Mouse (Mus musculus) MEL (cell line): ENCODE results near the gene Miip. TPM values are rescaled to one million over a fixed set of nuclear protein-coding genes. Genes with fewer than 3 reads are reported as not detected.

ENCODE experiments used
- DNase-seq: peaks from one replicate; pipeline ENCODE4 v3.0.0; 2011; ENCODE audit warnings: low read depth, low spot score
- H3K27ac ChIP-seq: 2 replicates; pipeline ENCODE4 v1.5.1; 2012; ENCODE audit warnings: low read depth, mild to moderate bottlenecking, control low read depth, low read length, moderate library complexity; ENCODE audit not compliant: control insufficient read depth
- H3K27me3 ChIP-seq, 2 experiments: fragments of 150-350 bp in 1 of 2; sonication (generic) in 1 of 2; 2 replicates each; pipeline ENCODE4 v1.6.1; 2012; ENCODE audit warnings: low read length in 2 of 2, mild to moderate bottlenecking in 2 of 2, improper control_type of control experiment in 1 of 2, moderate library complexity in 1 of 2; ENCODE audit not compliant: insufficient read depth in 2 of 2, control insufficient read depth in 1 of 2
- H3K36me3 ChIP-seq, 2 experiments: 2 replicates each; pipeline ENCODE4 v1.6.1; 2012 to 2014; ENCODE audit warnings: low read length in 2 of 2, improper control_type of control experiment in 1 of 2, inconsistent platforms in 1 of 2, mild to moderate bottlenecking in 1 of 2; ENCODE audit not compliant: insufficient read depth in 2 of 2, control insufficient read depth in 1 of 2
- H3K4me1 ChIP-seq, 2 experiments: fragments of 150-350 bp in 1 of 2; sonication (generic) in 1 of 2; 2 replicates each; pipeline ENCODE4 v1.6.1; 2012; ENCODE audit warnings: low read length in 2 of 2, improper control_type of control experiment in 1 of 2, mild to moderate bottlenecking in 1 of 2; ENCODE audit not compliant: insufficient read depth in 2 of 2, control insufficient read depth in 1 of 2
- H3K4me3 ChIP-seq, 2 experiments: fragments of 150-350 bp in 1 of 2; sonication (generic) in 1 of 2; 2 replicates each; pipeline ENCODE4 v1.5.1; 2012; ENCODE audit warnings: low read depth in 2 of 2, low read length in 2 of 2, mild to moderate bottlenecking in 2 of 2, moderate library complexity in 2 of 2, control low read depth in 1 of 2, improper control_type of control experiment in 1 of 2; ENCODE audit not compliant: control insufficient read depth in 1 of 2, insufficient read depth in 1 of 2
- H3K79me2 ChIP-seq: 2 replicates; pipeline ENCODE4 v1.6.1; 2012; ENCODE audit warnings: mild to moderate bottlenecking, low read length, moderate library complexity; ENCODE audit not compliant: control insufficient read depth, poor library complexity, insufficient read depth
- H3K9ac ChIP-seq: 2 replicates; pipeline ENCODE4 v1.6.1; 2012; ENCODE audit warnings: low read depth, mild to moderate bottlenecking, control low read depth, low read length, moderate library complexity; ENCODE audit not compliant: control insufficient read depth, poor library complexity, severe bottlenecking
- H3K9me3 ChIP-seq: fragments of 150-350 bp; sonication (generic); replicated peaks from 2 replicates; pipeline ENCODE4 v1.6.1; 2012; ENCODE audit warnings: mild to moderate bottlenecking, low read length, improper control_type of control experiment, moderate library complexity; ENCODE audit not compliant: insufficient read depth
- BHLHE40 ChIP-seq: IDR thresholded peaks from 2 replicates; pipeline ENCODE4 v1.6.1; 2012; ENCODE audit warnings: low read depth, mild to moderate bottlenecking, inconsistent platforms, low read length, improper control_type of control experiment, borderline replicate concordance
- CHD2 ChIP-seq: IDR thresholded peaks from 2 replicates; pipeline ENCODE4 v1.6.1; 2011; ENCODE audit warnings: low read length, improper control_type of control experiment
- E2F4 ChIP-seq: IDR thresholded peaks from 2 replicates; pipeline ENCODE4 v1.6.1; 2011; ENCODE audit warnings: low read depth, low read length, improper control_type of control experiment, borderline replicate concordance
- ELF1 ChIP-seq: IDR thresholded peaks from 2 replicates; pipeline ENCODE4 v1.6.1; 2014; ENCODE audit warnings: low read depth, mild to moderate bottlenecking, inconsistent platforms, low read length, improper control_type of control experiment, moderate library complexity
- EP300 ChIP-seq, 2 experiments: IDR thresholded peaks; 2 replicates each; pipeline ENCODE4 v1.6.1; 2011; ENCODE audit warnings: improper control_type of control experiment in 2 of 2, low read length in 2 of 2, low read depth in 1 of 2, mild to moderate bottlenecking in 1 of 2
- ETS1 ChIP-seq: IDR thresholded peaks from 2 replicates; pipeline ENCODE4 v1.6.1; 2012; ENCODE audit warnings: low read depth, mild to moderate bottlenecking, inconsistent platforms, low read length, improper control_type of control experiment, moderate library complexity
- GATA1 ChIP-seq: IDR thresholded peaks from 2 replicates; pipeline ENCODE4 v1.6.1; 2011; ENCODE audit warnings: low read depth, low read length, improper control_type of control experiment
- HCFC1 ChIP-seq: IDR thresholded peaks from 2 replicates; pipeline ENCODE4 v1.6.1; 2012; ENCODE audit warnings: low read depth, mild to moderate bottlenecking, inconsistent platforms, low read length, improper control_type of control experiment, moderate library complexity
- JUND ChIP-seq: IDR thresholded peaks from 2 replicates; pipeline ENCODE4 v1.6.1; 2011; ENCODE audit warnings: low read depth, mild to moderate bottlenecking, improper control_type of control experiment, low read length
- KAT2A ChIP-seq: conservative IDR thresholded peaks from 2 replicates; pipeline ENCODE4 v1.6.1; 2012; ENCODE audit warnings: low read depth, low read length, improper control_type of control experiment, inconsistent platforms
- MAFK ChIP-seq: IDR thresholded peaks from 2 replicates; pipeline ENCODE4 v1.6.1; 2011; ENCODE audit warnings: low read depth, mild to moderate bottlenecking, low read length, improper control_type of control experiment, borderline replicate concordance
- MAX ChIP-seq: IDR thresholded peaks from 2 replicates; pipeline ENCODE4 v1.6.1; 2011; ENCODE audit warnings: low read length, improper control_type of control experiment
- MAZ ChIP-seq: IDR thresholded peaks from 2 replicates; pipeline ENCODE4 v1.6.1; 2012; ENCODE audit warnings: low read depth, mild to moderate bottlenecking, inconsistent platforms, low read length, improper control_type of control experiment
- MEF2A ChIP-seq: IDR thresholded peaks from 2 replicates; pipeline ENCODE4 v1.6.1; 2014; ENCODE audit warnings: low read depth, mild to moderate bottlenecking, inconsistent platforms, low read length, improper control_type of control experiment; ENCODE audit not compliant: poor library complexity, insufficient replicate concordance, severe bottlenecking; ENCODE audit errors: extremely low read depth
- MXI1 ChIP-seq: IDR thresholded peaks from 2 replicates; pipeline ENCODE4 v1.6.1; 2011; ENCODE audit warnings: mild to moderate bottlenecking, low read depth, low read length, improper control_type of control experiment
- MYB ChIP-seq: IDR thresholded peaks from 2 replicates; pipeline ENCODE4 v1.6.1; 2011; ENCODE audit warnings: mild to moderate bottlenecking, low read depth, low read length, improper control_type of control experiment
- MYC ChIP-seq: IDR thresholded peaks from 2 replicates; pipeline ENCODE4 v1.6.1; 2011; ENCODE audit warnings: low read depth, mild to moderate bottlenecking, low read length, improper control_type of control experiment, moderate library complexity
- NELFE ChIP-seq: IDR thresholded peaks from 2 replicates; pipeline ENCODE4 v1.6.1; 2011; ENCODE audit warnings: low read depth, low read length, improper control_type of control experiment
- NRF1 ChIP-seq: IDR thresholded peaks from 2 replicates; pipeline ENCODE4 v1.6.1; 2014; ENCODE audit warnings: low read depth, mild to moderate bottlenecking, inconsistent platforms, low read length, improper control_type of control experiment, moderate library complexity; ENCODE audit not compliant: poor library complexity, insufficient read depth, severe bottlenecking
- POLR2A ChIP-seq, 2 experiments: IDR thresholded peaks; 2 replicates each; pipeline ENCODE4 v1.6.1; 2011 to 2012; ENCODE audit warnings: low read length in 2 of 2, mild to moderate bottlenecking in 2 of 2, control low read depth in 1 of 2, improper control_type of control experiment in 1 of 2, low read depth in 1 of 2, moderate library complexity in 1 of 2; ENCODE audit not compliant: control insufficient read depth in 1 of 2, insufficient read depth in 1 of 2, poor library complexity in 1 of 2
- POLR2AphosphoS2 ChIP-seq: IDR thresholded peaks from 2 replicates; pipeline ENCODE4 v1.6.1; 2011; ENCODE audit warnings: low read length, improper control_type of control experiment
- POLR2AphosphoS5 ChIP-seq: IDR thresholded peaks from 2 replicates; pipeline ENCODE4 v1.6.1; 2012; ENCODE audit warnings: low read depth, borderline replicate concordance, mild to moderate bottlenecking, inconsistent platforms, low read length, moderate library complexity, mixed read lengths
- RCOR1 ChIP-seq: IDR thresholded peaks from 2 replicates; pipeline ENCODE4 v1.6.1; 2012; ENCODE audit warnings: low read depth, mild to moderate bottlenecking, inconsistent platforms, low read length, improper control_type of control experiment
- SIN3A ChIP-seq: IDR thresholded peaks from 2 replicates; pipeline ENCODE4 v1.6.1; 2012; ENCODE audit warnings: low read length, improper control_type of control experiment, inconsistent platforms
- SMC3 ChIP-seq: IDR thresholded peaks from 2 replicates; pipeline ENCODE4 v1.6.1; 2011; ENCODE audit warnings: low read depth, low read length, improper control_type of control experiment
- TAL1 ChIP-seq: IDR thresholded peaks from 2 replicates; pipeline ENCODE4 v1.6.1; 2012; ENCODE audit warnings: mild to moderate bottlenecking, inconsistent platforms, low read length, moderate library complexity, mixed read lengths
- TBP ChIP-seq: IDR thresholded peaks from 2 replicates; pipeline ENCODE4 v1.8.0; 2011; ENCODE audit warnings: low read depth, low read length, improper control_type of control experiment
- TCF12 ChIP-seq: IDR thresholded peaks from 2 replicates; pipeline ENCODE4 v1.6.1; 2014; ENCODE audit warnings: low read depth, mild to moderate bottlenecking, inconsistent platforms, low read length, improper control_type of control experiment, moderate library complexity
- UBTF ChIP-seq: IDR thresholded peaks from 2 replicates; pipeline ENCODE4 v1.6.1; 2012; ENCODE audit warnings: low read depth, mild to moderate bottlenecking, inconsistent platforms, low read length, improper control_type of control experiment, moderate library complexity, borderline replicate concordance; ENCODE audit not compliant: insufficient read depth
- USF1 ChIP-seq: IDR thresholded peaks from 2 replicates; pipeline ENCODE4 v1.6.1; 2014; ENCODE audit warnings: low read depth, mild to moderate bottlenecking, inconsistent platforms, low read length, improper control_type of control experiment, moderate library complexity
- USF2 ChIP-seq, 2 experiments: IDR thresholded peaks; 2 replicates each; pipeline ENCODE4 v1.6.1; 2011 to 2012; ENCODE audit warnings: improper control_type of control experiment in 2 of 2, low read length in 2 of 2, borderline replicate concordance in 1 of 2, inconsistent platforms in 1 of 2, low read depth in 1 of 2, mild to moderate bottlenecking in 1 of 2; ENCODE audit not compliant: insufficient read depth in 1 of 2
- ZC3H11A ChIP-seq: IDR thresholded peaks from 2 replicates; pipeline ENCODE4 v1.6.1; 2012; ENCODE audit warnings: low read depth, mild to moderate bottlenecking, inconsistent platforms, low read length, improper control_type of control experiment
- ZMIZ1 ChIP-seq: IDR thresholded peaks from 2 replicates; pipeline ENCODE4 v1.6.1; 2012; ENCODE audit warnings: low read depth, mild to moderate bottlenecking, inconsistent platforms, low read length, improper control_type of control experiment, moderate library complexity
- ZNF384 ChIP-seq: IDR thresholded peaks from 2 replicates; pipeline ENCODE4 v1.6.1; 2012; ENCODE audit warnings: low read depth, mild to moderate bottlenecking, inconsistent platforms, low read length, improper control_type of control experiment
- polyA plus RNA-seq, 2 experiments: library from polyadenylated mRNA; stranded (reverse) in 1 of 2; unstranded in 1 of 2; fragments of >175 nt in 1 of 2; fragments of >200 nt in 1 of 2; gene quantifications; 2 replicates each; pipeline versions ENCODE4 v1.2.1 to v1.2.4; 2012; ENCODE audit warnings: low replicate concordance in 2 of 2, low read depth in 1 of 2; ENCODE audit not compliant: insufficient read length in 2 of 2, insufficient read depth in 1 of 2, missing spikeins in 1 of 2
- total RNA-seq: library from RNA; depleted of rRNA; stranded (reverse); fragments of 300-350 nt; gene quantifications from 2 replicates; pipeline ENCODE4 v1.2.3, GENCODE M21; 2012; rRNA removed

Miip gene
- 19.0 and 22.8 TPM in 2 replicates for total RNA-seq
- 10 to 100 TPM in 1 of 2 experiments, not detected in 1; 31.4 TPM for polyA plus RNA-seq

GRCm38 (mm10) chr4:147868450-147869031 is at the start of gene Miip, which contains the start of gene Fv1:
Gene Miip, minus strand, starts transcription at chr4:147868816.
Gene Fv1, plus strand, starts transcription at chr4:147868979.
- Histone ChIP-seq H3K4me1 (peaks cover 5 to 25% of the 10 kb centered on the region in 2 experiments; a peak in 3 of 4 replicates), H3K27me3 (no peaks in the 10 kb centered on the region), H3K4me3 (peak within 1 kb of the TSS; percentile 88 to 95), H3K27ac (peak within 1 kb of the TSS; percentile 67), H3K79me2 (peaks cover 27% of the 10 kb centered on the region), H3K9me3 (no peaks in the 10 kb centered on the region), H3K9ac (peak within 1 kb of the TSS; percentile 80), H3K36me3 (peaks cover 2 to 4% of the 10 kb centered on the region in 2 experiments; a peak in 2 of 4 replicates)
- TF ChIP-seq HCFC1 (peak; percentile 81), BHLHE40 (no peak), NELFE (peak; percentile 64), MAZ (no peak), ZNF384 (no peak), TBP (peak; percentile 86), MYB (no peak), TAL1 (no peak), JUND (no peak), ZMIZ1 (0 out of 2 replicates have a peak, but pooled peaks have one; percentile 34), ZC3H11A (no peak), MYC (0 out of 2 replicates have a peak, but pooled peaks have one; percentile 81), USF1 (no peak), MAFK (no peak), MEF2A (no peak), EP300 (IDR thresholded peaks at IDR 0.05; ENCODE audit: low read depth in 1 of 2, low read length in 2 of 2) (no peak), KAT2A (peak; percentile 45; the same call in 1 of the 2 replicates), SMC3 (no peak), POLR2AphosphoS5 (no peak), POLR2AphosphoS2 (no peak; the same call in 1 of the 2 replicates), MAX (peak; percentile 75), TCF12 (peak; percentile 41; the same call in 1 of the 2 replicates), UBTF (no peak), MXI1 (peak; percentile 94), E2F4 (no peak), USF2 (IDR thresholded peaks at IDR 0.05; ENCODE audit: borderline replicate concordance in 1 of 2, insufficient read depth in 1 of 2, low read depth in 1 of 2, low read length in 2 of 2) (no peak), ETS1 (no peak), ELF1 (peak; percentile 94), NRF1 (no peak), POLR2A (IDR thresholded peaks at IDR 0.05; ENCODE audit: control insufficient read depth in 1 of 2, insufficient read depth in 1 of 2, low read depth in 1 of 2, low read length in 2 of 2, poor library complexity in 1 of 2) (peak in 1 of 2 experiments; percentile 78; a peak in 3 of 4 replicates), GATA1 (no peak), RCOR1 (no peak), CHD2 (peak; percentile 22; the same call in 1 of the 2 replicates), SIN3A (peak; percentile 81)
- peak; percentile 99 for DNase-seq
